Mouse (Mus musculus) midbrain, embryonic 15.5 days (tissue): Measurements from ENCODE around the gene Tmeff1. TPM values are rescaled to one million over a fixed set of nuclear protein-coding genes. Genes with fewer than 3 reads are reported as not detected.

ENCODE experiments used
- ATAC-seq: fragments of 200-750 bp; cut with Nextera tagmentation; replicated peaks from 2 replicates; pipeline ENCODE4 v1.8.0; 2017; ENCODE audit warnings: moderate TSS enrichment
- H3K27ac ChIP-seq: fragments of 300-500 bp; sonication (generic); 2 replicates; pipeline ENCODE4 v1.5.1; 2015; ENCODE audit warnings: mild to moderate bottlenecking, inconsistent platforms
- H3K27me3 ChIP-seq: fragments of 300-500 bp; sonication (generic); replicated peaks from 2 replicates; pipeline ENCODE4 v1.6.1; 2015; ENCODE audit warnings: inconsistent platforms
- H3K36me3 ChIP-seq: fragments of 300-500 bp; sonication (generic); replicated peaks from 2 replicates; pipeline ENCODE4 v1.6.1; 2015; ENCODE audit warnings: inconsistent platforms
- H3K4me1 ChIP-seq: fragments of 300-500 bp; sonication (generic); 2 replicates; pipeline ENCODE4 v1.6.1; 2015; ENCODE audit warnings: inconsistent platforms
- H3K4me2 ChIP-seq: fragments of 300-500 bp; sonication (generic); 2 replicates; pipeline ENCODE4 v1.6.1; 2015; ENCODE audit warnings: inconsistent platforms, mild to moderate bottlenecking, moderate library complexity
- H3K4me3 ChIP-seq: fragments of 300-500 bp; sonication (generic); 2 replicates; pipeline ENCODE4 v1.5.1; 2015; ENCODE audit warnings: mild to moderate bottlenecking, inconsistent platforms
- H3K9ac ChIP-seq: fragments of 300-500 bp; sonication (generic); 2 replicates; pipeline ENCODE4 v1.6.1; 2015; ENCODE audit warnings: mild to moderate bottlenecking, inconsistent platforms
- H3K9me3 ChIP-seq: fragments of 300-500 bp; sonication (generic); 2 replicates; pipeline ENCODE4 v1.6.1; 2016; ENCODE audit warnings: inconsistent platforms
- WGBS: fragments of 180-500 bp; shearing (Covaris S2); methylation state at CpG from one replicate; pipeline ENCODE4 v1.1.7; 2015; ENCODE audit warnings: mixed read lengths; 5-methylcytosine and 5-hydroxymethylcytosine counted together
- polyA plus RNA-seq: library from polyadenylated mRNA; unstranded; fragments of >200 nt; fragmentation: Nextera tagmentation; extraction: Ambion mirVana; gene quantifications from 2 replicates; pipeline ENCODE4 v1.2.1, GENCODE M21; 2015

Gene Tmeff1
- polyA plus RNA-seq, 1 experiment from 2014 or later, result 293 TPM

DNA sequence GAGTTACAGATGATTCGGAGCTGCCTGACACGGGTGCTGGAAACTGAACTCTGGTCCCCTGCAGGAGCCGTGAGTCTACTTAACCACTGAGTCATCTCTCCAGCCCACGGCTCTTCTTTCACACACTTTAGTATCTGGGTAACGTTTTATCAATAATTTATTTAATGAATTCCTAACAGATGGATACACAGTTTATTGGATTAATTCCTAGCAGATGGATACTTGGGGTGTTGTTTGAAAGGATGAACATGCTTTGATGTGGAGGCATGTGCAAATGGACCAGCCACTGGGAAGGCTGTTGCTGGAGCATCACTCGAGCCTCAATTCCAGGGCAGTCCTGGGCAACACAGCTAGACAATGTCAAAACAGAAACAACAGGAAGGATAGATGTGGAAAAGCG is 11.1 kb downstream of the Tmeff1 start:
- Histone ChIP-seq H3K9me3 (no peaks in the 10 kb centered on the region), H3K27ac (no peak overlapping the region), H3K27me3 (no peaks in the 10 kb centered on the region), H3K4me2 (no peak overlapping the region), H3K4me3 (no peak overlapping the region), H3K4me1 (peaks cover 19% of the 10 kb centered on the region), H3K36me3 (no peaks in the 10 kb centered on the region), H3K9ac (no peak overlapping the region)
- ATAC-seq, result no peak
- 89% methylated on average over 7 of the region's 7 CpGs for WGBS

GRCm38 (mm10) chr4:48605650-48606049 is 20.7 kb downstream of the Tmeff1 start:
- Histone ChIP-seq H3K4me2 (no peak overlapping the region), H3K4me3 (no peak overlapping the region), H3K27me3 (no peaks in the 10 kb centered on the region), H3K4me1 (no peaks in the 10 kb centered on the region; the same call in 1 of the 2 replicates), H3K9ac (no peak overlapping the region), H3K27ac (no peak overlapping the region), H3K36me3 (no peaks in the 10 kb centered on the region), H3K9me3 (no peaks in the 10 kb centered on the region)
- WGBS, result 58% methylated on average over 3 of the region's 3 CpGs
- no peak for ATAC-seq

- WGBS, result 90% methylated on average over 9 of the region's 9 CpGs
- no peak overlapping the region for H3K4me3 ChIP-seq
- H3K4me1 ChIP-seq, result no peaks in the 10 kb centered on the region; the same call in 1 of the 2 replicates
- no peaks in the 10 kb centered on the region for H3K27me3 ChIP-seq
- H3K36me3 ChIP-seq, result no peaks in the 10 kb centered on the region
- no peak overlapping the region for H3K27ac ChIP-seq
- H3K9me3 ChIP-seq, result no peaks in the 10 kb centered on the region
- H3K9ac ChIP-seq, result no peak overlapping the region
- no peak for ATAC-seq
- H3K4me2 ChIP-seq, result no peak overlapping the region
Observed at GRCm38 (mm10) chr4:48609485-48609884, 24.5 kb downstream of the Tmeff1 start.

GRCm38 (mm10) chr4:48610251-48610650 is 25.3 kb downstream of the Tmeff1 start:
- Histone ChIP-seq H3K4me2 (no peak overlapping the region), H3K36me3 (peaks cover 4% of the 10 kb centered on the region; the same call in 1 of the 2 replicates), H3K27ac (no peak overlapping the region), H3K9me3 (no peaks in the 10 kb centered on the region), H3K27me3 (no peaks in the 10 kb centered on the region), H3K4me1 (no peaks in the 10 kb centered on the region; the same call in none of the 2 replicates), H3K4me3 (no peak overlapping the region), H3K9ac (no peak overlapping the region)
- 83% methylated on average over 6 of the region's 6 CpGs for WGBS
- ATAC-seq, result no peak

DNA sequence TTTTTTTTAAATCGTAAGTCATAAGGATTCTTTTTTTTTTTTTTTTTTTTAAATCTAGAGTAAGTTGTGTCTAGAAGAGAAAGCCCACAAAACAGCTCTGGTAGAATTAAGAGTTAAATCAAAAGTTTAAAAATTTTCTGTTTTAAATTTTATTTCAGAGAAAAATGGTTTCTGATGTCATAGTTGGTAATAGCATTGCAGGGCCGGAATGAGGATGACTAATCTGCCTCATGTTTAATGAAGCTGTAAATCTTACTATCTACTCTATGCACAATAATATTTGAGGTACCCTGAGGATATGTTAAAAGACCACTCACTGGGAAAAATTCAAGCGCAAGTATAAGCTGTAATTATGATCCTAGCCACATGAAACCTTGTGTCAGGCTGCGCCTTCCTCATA is 30.5 kb downstream of the Tmeff1 start:
- Histone ChIP-seq H3K9me3 (no peaks in the 10 kb centered on the region), H3K4me2 (no peak overlapping the region), H3K9ac (no peak overlapping the region), H3K4me3 (no peak overlapping the region), H3K4me1 (peaks cover 5% of the 10 kb centered on the region), H3K36me3 (peaks cover 7% of the 10 kb centered on the region; the same call in 1 of the 2 replicates), H3K27ac (no peak overlapping the region), H3K27me3 (no peaks in the 10 kb centered on the region)
- WGBS, result 84% methylated on average over 4 of the region's 4 CpGs
- ATAC-seq, result no peak

DNA sequence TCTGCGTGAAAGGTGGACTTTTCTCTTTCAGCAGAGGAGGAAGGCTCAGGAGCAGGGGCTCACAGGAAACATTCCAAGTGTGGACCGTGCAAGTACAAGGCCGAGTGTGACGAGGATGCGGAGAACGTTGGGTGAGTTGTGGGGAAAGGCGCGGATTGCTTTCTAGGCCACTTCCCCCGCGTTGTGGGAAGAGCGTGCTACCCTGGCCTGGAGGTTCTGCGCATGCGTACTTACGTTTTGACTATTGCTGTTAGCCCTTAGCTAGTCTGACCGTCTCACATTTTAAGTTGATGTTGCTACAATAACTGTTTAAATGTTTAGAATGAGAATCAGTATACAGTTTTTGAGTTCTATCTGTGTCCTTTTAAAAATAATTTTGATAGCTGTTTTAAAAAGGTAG is 32.2 kb downstream of the Tmeff1 start:
- no peak for ATAC-seq
- H3K27me3 ChIP-seq, result no peaks in the 10 kb centered on the region

DNA sequence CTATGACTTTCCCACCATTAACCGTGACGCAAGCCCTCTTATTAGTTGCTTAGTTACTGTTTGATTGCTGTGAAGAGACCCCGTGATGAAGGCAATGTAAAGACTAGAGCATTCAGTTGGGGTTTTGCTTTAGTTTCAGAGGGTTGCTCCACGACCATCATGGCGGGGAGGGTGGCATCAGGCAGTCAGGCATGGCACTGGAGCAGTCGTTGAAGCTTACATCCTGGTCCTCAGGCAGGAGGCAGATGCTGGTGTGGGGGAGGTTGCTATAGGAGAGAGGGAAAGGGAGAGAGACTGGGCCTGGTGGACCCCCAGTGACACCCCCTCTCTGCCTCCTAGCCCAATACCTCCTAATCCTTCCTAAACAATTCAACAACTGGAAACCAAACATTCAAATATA is 35.1 kb downstream of the Tmeff1 start:
- peaks cover 4% of the 10 kb centered on the region; the same call in 1 of the 2 replicates for H3K36me3 ChIP-seq

More for the DNA sequence above, 32.2 kb downstream of the Tmeff1 start:
- no peaks in the 10 kb centered on the region for H3K9me3 ChIP-seq
- peaks cover 5% of the 10 kb centered on the region for H3K4me1 ChIP-seq
- 97% methylated on average over 15 of the region's 15 CpGs for WGBS
- H3K4me2 ChIP-seq, result no peak overlapping the region
- H3K36me3 ChIP-seq, result peaks cover 7% of the 10 kb centered on the region; the same call in 1 of the 2 replicates
- H3K27ac ChIP-seq, result no peak overlapping the region
- H3K4me3 ChIP-seq, result no peak overlapping the region
- no peak overlapping the region for H3K9ac ChIP-seq

DNA sequence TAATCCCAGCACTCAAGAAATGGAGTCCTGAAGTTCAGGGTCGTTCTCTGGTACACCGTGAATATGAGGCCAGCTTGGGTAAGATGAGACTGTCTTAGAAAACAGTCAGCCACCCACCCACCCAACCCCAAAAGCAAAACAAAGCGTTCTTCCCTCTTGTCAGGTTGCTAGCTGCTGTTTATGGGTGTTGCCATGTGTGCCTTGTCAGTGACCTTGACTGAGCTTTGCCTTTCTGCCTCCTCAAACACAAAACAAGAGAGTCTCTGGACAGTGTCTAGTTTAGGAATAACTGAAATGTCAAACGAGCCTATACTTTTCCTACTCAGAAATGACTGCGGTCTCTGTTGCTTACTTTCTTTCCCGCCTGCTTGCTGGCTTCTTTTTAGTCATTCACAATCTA is 37.3 kb downstream of the Tmeff1 start:
- 97% methylated on average over 6 of the region's 6 CpGs for WGBS
- no peaks in the 10 kb centered on the region for H3K27me3 ChIP-seq
- no peak overlapping the region for H3K4me3 ChIP-seq
- no peaks in the 10 kb centered on the region for H3K4me1 ChIP-seq
- no peaks in the 10 kb centered on the region for H3K9me3 ChIP-seq
- no peak for ATAC-seq
- peaks cover 6% of the 10 kb centered on the region; the same call in 1 of the 2 replicates for H3K36me3 ChIP-seq
- H3K9ac ChIP-seq, result no peak overlapping the region
- H3K4me2 ChIP-seq, result no peak overlapping the region
- no peak overlapping the region for H3K27ac ChIP-seq

More for the DNA sequence above, 35.1 kb downstream of the Tmeff1 start:
- no peak overlapping the region for H3K4me2 ChIP-seq
- ATAC-seq, result no peak
- no peak overlapping the region for H3K27ac ChIP-seq
- no peaks in the 10 kb centered on the region for H3K27me3 ChIP-seq
- no peaks in the 10 kb centered on the region for H3K9me3 ChIP-seq
- H3K9ac ChIP-seq, result no peak overlapping the region
- peaks cover 5% of the 10 kb centered on the region for H3K4me1 ChIP-seq
- H3K4me3 ChIP-seq, result no peak overlapping the region
- WGBS, result 93% methylated on average over 6 of the region's 6 CpGs

DNA sequence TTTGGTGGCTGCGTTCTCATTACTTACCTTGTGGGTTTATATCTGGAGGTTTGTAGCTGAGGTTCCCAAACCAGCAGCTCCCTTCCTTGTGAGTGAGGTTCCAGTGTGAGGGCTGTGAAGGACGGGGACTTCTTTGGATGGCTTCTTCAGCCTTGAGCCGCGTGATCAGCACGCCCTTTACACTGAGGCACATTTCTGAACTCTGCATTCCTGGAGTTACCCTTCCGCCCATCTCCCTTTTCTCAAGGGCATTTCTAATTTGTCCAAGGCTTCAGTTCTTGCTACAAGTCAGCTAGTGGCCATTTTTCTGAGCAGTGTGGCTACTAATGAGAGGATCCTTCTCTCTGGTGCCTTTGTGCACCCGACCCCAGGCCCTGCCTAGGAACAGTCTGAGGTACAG is 38.0 kb downstream of the Tmeff1 start:
- Histone ChIP-seq H3K4me3 (no peak overlapping the region), H3K9me3 (no peaks in the 10 kb centered on the region), H3K4me2 (no peak overlapping the region), H3K27ac (no peak overlapping the region), H3K9ac (no peak overlapping the region), H3K4me1 (no peaks in the 10 kb centered on the region), H3K36me3 (peaks cover 6% of the 10 kb centered on the region; the same call in 1 of the 2 replicates), H3K27me3 (no peaks in the 10 kb centered on the region)
- 94% methylated on average over 7 of the region's 7 CpGs for WGBS
- ATAC-seq, result 0 out of 2 replicates have a peak, but pooled peaks have one; percentile 43

GRCm38 (mm10) chr4:48624961-48625360 is 40.0 kb downstream of the Tmeff1 start:
- Histone ChIP-seq H3K27me3 (no peaks in the 10 kb centered on the region), H3K4me3 (no peak overlapping the region), H3K27ac (no peak overlapping the region), H3K36me3 (peaks cover 11% of the 10 kb centered on the region; the same call in 1 of the 2 replicates), H3K9me3 (no peaks in the 10 kb centered on the region), H3K4me2 (no peak overlapping the region), H3K9ac (no peak overlapping the region), H3K4me1 (no peaks in the 10 kb centered on the region)
- no peak for ATAC-seq
- 73% methylated on average over 6 of the region's 6 CpGs for WGBS

DNA sequence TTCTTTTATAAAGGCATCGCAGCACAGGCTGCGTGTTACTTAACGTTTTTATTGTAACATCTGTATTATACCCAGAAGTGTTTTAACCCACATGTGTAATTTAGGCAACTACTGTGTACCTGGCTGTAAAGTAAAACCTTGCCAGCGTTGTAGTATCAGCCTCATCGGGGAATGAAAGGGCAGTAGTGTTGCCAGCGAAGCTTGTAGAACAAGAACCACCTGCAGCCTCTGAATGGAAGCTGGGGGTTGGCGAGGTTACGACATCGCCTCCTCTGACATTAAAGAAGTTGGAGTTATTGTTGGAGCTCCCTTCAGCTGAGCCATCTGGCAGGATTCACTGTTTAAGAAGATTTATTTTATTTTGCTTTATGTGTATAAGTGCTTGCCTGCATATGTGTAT is 40.9 kb downstream of the Tmeff1 start:
- ATAC-seq, result no peak
- Histone ChIP-seq H3K27me3 (no peaks in the 10 kb centered on the region), H3K9me3 (no peaks in the 10 kb centered on the region), H3K9ac (no peak overlapping the region), H3K4me2 (no peak overlapping the region), H3K27ac (no peak overlapping the region), H3K36me3 (peaks cover 11% of the 10 kb centered on the region; the same call in 1 of the 2 replicates), H3K4me3 (no peak overlapping the region), H3K4me1 (no peaks in the 10 kb centered on the region)
- WGBS, result 88% methylated on average over 9 of the region's 9 CpGs

DNA sequence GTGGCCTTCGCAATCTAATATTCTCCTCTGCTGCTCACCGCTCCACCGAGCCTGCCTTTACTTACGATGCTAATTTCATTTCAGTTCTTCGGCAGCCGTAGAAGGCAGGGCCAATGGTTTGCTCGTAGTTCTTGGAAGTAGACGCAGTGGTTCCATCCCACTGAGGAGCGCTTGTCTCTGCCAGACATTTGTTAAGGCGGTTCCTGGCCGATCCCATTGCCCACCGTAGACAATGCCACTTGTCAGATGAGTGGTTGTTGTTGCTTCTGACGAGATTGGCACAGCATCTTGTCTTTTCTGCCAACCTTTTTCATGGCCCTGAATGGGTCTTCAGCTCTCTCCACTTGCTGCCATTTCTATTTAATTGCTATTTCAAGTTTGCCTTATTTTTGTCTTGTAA is 44.5 kb downstream of the Tmeff1 start:
- no peak overlapping the region for H3K4me2 ChIP-seq
- H3K9ac ChIP-seq, result no peak overlapping the region
- 90% methylated on average over 13 of the region's 13 CpGs for WGBS
- H3K4me3 ChIP-seq, result no peak overlapping the region
- H3K27me3 ChIP-seq, result no peaks in the 10 kb centered on the region
- 0 out of 2 replicates have a peak, but pooled peaks have one; percentile 32 for ATAC-seq
- peaks cover 11% of the 10 kb centered on the region; the same call in 1 of the 2 replicates for H3K36me3 ChIP-seq
- H3K27ac ChIP-seq, result no peak overlapping the region
- H3K9me3 ChIP-seq, result no peaks in the 10 kb centered on the region
- no peaks in the 10 kb centered on the region for H3K4me1 ChIP-seq

GRCm38 (mm10) chr4:48633529-48633928 is 48.6 kb downstream of the Tmeff1 start:
- 70% methylated on average over 6 of the region's 6 CpGs for WGBS
- no peaks in the 10 kb centered on the region for H3K9me3 ChIP-seq
- no peak overlapping the region for H3K4me2 ChIP-seq

More at GRCm38 (mm10) chr4:48633529-48633928, 48.6 kb downstream of the Tmeff1 start:
- no peaks in the 10 kb centered on the region for H3K27me3 ChIP-seq
- peaks cover 10% of the 10 kb centered on the region; the same call in 1 of the 2 replicates for H3K36me3 ChIP-seq
- no peak overlapping the region for H3K9ac ChIP-seq
- no peak overlapping the region for H3K4me3 ChIP-seq
- peaks cover 3% of the 10 kb centered on the region for H3K4me1 ChIP-seq
- no peak overlapping the region for H3K27ac ChIP-seq
- no peak for ATAC-seq
